Mouse (Mus musculus): ENCODE data around the gene Apbb2.

Apbb2 gene

GRCm38 (mm10) chr5:66474153-66474552 is 144.4 kb downstream of the Apbb2 start:
- DNase-seq (ENCODE audit: low spot score), result no peak

GRCm38 (mm10) chr5:66473599-66473998 is 145.0 kb downstream of the Apbb2 start:
- no peak for DNase-seq (ENCODE audit: low spot score)

DNA sequence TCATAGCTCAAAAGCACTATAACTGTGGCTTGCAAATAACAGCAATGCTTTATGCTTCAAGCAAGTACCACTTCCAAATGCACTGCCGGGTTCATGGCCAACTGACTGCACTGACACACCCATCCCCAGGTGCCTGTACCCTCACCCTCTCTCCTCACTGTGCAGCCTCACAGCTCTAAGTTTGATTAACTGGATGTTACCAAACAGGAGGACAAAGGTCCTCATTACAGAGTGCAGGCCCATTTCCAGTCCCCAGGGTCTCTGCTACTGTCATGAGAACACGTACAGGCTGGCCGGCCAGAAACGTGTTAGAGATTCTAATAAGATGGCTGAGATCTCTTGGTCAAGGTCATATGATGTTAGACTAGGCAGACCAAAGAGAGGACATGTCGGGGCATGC is 147.7 kb downstream of the Apbb2 start:
- DNase-seq (ENCODE audit: low spot score), result no peak

- DNase-seq (ENCODE audit: low spot score), result no peak
These were observed 148.9 kb downstream of the Apbb2 start for GRCm38 (mm10) chr5:66469685-66470084.

GRCm38 (mm10) chr5:66468331-66469001 is 150.1 kb downstream of the Apbb2 start:
- no peak for DNase-seq (ENCODE audit: low spot score)

DNA sequence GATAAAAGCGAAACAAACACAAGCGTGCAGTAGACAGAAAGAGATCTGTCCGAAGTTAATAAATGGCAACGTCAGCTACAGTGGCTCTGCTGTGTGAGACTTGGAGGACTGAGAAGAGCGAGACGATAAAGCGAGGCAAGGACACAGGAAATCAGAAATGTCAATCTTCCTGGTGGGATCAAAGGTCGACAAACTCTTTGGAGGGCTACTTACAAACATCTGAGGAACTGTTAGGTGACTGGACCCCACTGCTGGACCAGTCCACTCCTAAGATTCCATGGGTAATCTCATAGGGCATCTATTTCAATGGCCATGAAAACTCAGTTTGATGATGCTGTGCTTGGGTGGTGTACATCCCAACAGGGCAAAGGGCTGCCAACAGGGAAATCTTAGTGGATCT is 155.9 kb downstream of the Apbb2 start:
- no peak for DNase-seq (ENCODE audit: low spot score)

- DNase-seq (ENCODE audit: low spot score), result no peak
These were observed 159.7 kb downstream of the Apbb2 start for GRCm38 (mm10) chr5:66458851-66459250.

DNA sequence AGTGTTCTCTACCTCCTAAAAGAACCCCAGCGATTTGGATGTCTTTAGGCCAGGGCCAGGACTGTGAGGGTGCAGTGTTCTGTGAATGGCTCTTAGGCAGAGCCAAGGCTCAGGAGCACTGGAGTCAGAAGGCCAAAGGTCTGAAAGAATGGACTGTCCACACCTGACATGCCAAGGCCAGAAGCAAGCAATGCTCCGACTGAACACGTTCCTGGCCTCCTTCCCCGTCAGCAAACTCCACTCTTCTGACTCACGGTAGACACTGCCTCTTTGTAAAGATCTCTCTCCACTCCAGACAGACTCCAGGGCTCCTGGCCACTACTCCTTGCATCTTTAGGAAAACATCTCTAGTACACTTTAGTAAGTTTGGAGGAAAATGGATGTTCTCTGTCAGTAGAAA is 163.3 kb downstream of the Apbb2 start:
- no peak for DNase-seq (ENCODE audit: low spot score)

DNA sequence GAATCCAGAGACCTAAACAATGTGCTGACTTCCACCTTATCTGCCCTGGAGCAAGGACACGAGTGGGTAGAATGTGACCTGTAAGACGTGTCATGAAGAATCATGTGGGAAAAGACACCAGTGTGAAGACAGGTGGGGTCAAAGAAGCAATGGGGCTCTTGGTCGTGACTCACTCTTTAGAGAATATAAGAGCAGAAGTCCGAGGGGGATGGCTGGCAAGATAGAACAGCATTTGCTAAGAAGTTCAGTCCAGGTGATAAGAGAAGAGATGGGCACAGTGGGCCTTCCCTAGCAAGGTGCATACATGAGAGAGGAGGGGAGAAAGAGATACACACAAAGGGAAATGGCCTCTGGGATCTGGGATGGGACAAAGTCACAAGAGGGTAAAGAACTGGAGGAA is 163.8 kb downstream of the Apbb2 start:
- no peak for DNase-seq (ENCODE audit: low spot score)

GRCm38 (mm10) chr5:66453106-66453505 is 165.5 kb downstream of the Apbb2 start:
- DNase-seq (ENCODE audit: low spot score), result no peak

- no peak for DNase-seq (ENCODE audit: low spot score)
These were observed 167.0 kb downstream of the Apbb2 start for GRCm38 (mm10) chr5:66451561-66451960.

- no peak for DNase-seq (ENCODE audit: low spot score)
These were observed 173.1 kb downstream of the Apbb2 start for GRCm38 (mm10) chr5:66445497-66445896.

- no peak for DNase-seq (ENCODE audit: low spot score)
These were observed 176.3 kb downstream of the Apbb2 start for GRCm38 (mm10) chr5:66442260-66442659.

- DNase-seq (ENCODE audit: low spot score), result no peak
These were observed 181.8 kb downstream of the Apbb2 start for GRCm38 (mm10) chr5:66436791-66437246.

GRCm38 (mm10) chr5:66435158-66435557 is 183.4 kb downstream of the Apbb2 start:
- no peak for DNase-seq (ENCODE audit: low spot score)

DNA sequence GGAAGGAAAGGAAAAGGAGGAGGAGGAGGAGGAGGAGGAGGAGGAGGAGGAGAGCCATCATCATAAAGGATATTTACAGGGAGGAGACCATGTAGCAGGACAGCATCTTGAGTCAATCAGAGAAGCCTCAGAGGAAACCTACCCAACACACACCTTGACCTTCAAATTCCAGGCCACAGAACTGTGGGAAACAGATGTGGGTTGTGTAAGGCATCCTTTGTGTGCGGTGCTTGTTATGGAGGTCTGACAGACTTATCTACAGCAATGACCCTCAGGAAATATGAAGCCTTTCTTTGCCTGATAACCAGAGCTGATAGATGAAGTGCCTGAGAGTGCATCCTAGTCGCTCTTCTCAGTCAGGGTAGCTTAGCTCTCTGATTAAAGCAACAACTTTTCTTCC is 189.5 kb downstream of the Apbb2 start:
- DNase-seq (ENCODE audit: low spot score), result no peak

DNA sequence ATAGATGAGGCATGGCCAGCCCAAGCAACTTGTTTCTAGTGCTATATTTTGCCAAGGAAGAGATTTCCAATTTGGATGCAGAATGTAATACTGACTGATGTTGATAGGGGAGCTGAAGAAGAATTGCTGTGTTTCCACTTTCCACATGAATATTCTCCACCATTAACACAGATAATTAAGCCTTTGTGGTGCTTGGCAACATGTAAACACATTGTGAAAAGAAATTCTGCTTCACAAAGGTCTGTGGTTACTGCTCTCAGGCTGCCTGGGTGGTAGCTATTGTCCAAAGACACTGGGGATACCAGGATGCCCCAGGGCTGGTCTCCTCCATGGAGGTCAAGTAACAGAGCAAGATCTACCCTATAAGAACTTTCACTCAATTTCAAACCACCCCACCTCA is 190.5 kb downstream of the Apbb2 start:
- DNase-seq (ENCODE audit: low spot score), result no peak

DNA sequence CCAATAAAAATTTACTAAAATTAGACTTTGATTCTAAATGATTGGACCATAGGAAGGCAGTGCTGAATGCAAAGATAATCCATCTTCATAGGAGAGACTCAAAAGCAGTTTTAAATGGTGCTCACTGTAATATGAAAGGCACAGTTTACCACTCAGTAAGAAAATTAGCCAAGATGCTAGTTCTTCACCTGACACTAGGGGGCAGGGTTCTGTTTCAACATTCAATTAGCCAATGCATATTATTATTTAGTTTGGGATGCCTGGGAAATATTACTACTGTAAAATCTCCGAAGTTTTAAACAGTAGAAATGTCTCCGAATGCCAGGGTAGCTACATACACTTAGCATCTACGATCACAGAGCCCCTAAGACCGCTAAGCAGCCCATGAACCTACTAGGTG is 194.7 kb downstream of the Apbb2 start:
- DNase-seq (ENCODE audit: low spot score), result no peak

- DNase-seq (ENCODE audit: low spot score), result no peak
These were observed 195.1 kb downstream of the Apbb2 start for GRCm38 (mm10) chr5:66423466-66423865.

- no peak for DNase-seq (ENCODE audit: low spot score)
These were observed 196.6 kb downstream of the Apbb2 start for GRCm38 (mm10) chr5:66421954-66422353.

- no peak for DNase-seq (ENCODE audit: low spot score)
These were observed 197.4 kb downstream of the Apbb2 start for GRCm38 (mm10) chr5:66421230-66421629.

DNA sequence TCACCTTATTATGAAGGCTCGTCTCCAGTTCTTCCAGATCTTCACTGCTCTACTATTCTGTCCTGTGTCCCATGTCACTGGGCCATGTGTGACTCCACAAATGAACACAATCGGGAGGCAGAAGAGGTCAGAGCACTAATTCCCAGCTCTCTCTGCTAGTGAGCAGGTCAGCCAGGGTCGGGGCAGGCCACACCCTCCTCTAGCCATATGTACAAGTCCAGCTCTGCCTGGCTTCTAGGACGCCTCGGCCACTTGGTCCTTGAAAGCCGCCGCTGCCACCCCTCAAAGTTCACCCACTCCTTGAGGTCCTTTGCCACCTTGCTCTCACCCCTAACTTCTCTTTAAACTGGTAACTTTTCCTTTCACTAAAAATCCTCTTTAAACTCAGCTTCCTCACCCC is 198.6 kb downstream of the Apbb2 start:
- no peak for DNase-seq (ENCODE audit: low spot score)

GRCm38 (mm10) chr5:66417289-66417688 is 201.3 kb downstream of the Apbb2 start:
- no peak for DNase-seq (ENCODE audit: low spot score)
